Mouse (Mus musculus) neural tube, embryonic 12.5 days (tissue): ENCODE measurements at regions not wholly inside any gene's neighbourhood (a gene's known extent, or its start where the extent isn't known, plus 50 kb on each side); places are given as distances from the start of the nearest gene placed in this dataset.

Experiments
- ATAC-seq: fragments of 200-750 bp; cut with Nextera tagmentation; 2 replicates; pipeline ENCODE4 v1.8.0; 2017; ENCODE audit warnings: low read depth, mild to moderate bottlenecking, moderate TSS enrichment, moderate library complexity; ENCODE audit not compliant: low FRiP score
- H3K27ac ChIP-seq: fragments of 300-500 bp; sonication (generic); 2 replicates; pipeline ENCODE4 v1.5.1; 2016
- H3K27me3 ChIP-seq: fragments of 300-500 bp; sonication (generic); replicated peaks from 2 replicates; pipeline ENCODE4 v1.6.1; 2016; ENCODE audit warnings: mild to moderate bottlenecking
- H3K36me3 ChIP-seq: fragments of 300-500 bp; sonication (generic); 2 replicates; pipeline ENCODE4 v1.6.1; 2016; ENCODE audit warnings: mild to moderate bottlenecking
- H3K4me1 ChIP-seq: fragments of 300-500 bp; sonication (generic); 2 replicates; pipeline ENCODE4 v1.6.1; 2016
- H3K4me2 ChIP-seq: fragments of 300-500 bp; sonication (generic); replicated peaks from 2 replicates; pipeline ENCODE4 v1.6.1; 2016; ENCODE audit warnings: mild to moderate bottlenecking
- H3K4me3 ChIP-seq: fragments of 300-500 bp; sonication (generic); 2 replicates; pipeline ENCODE4 v1.5.1; 2016
- H3K9ac ChIP-seq: fragments of 300-500 bp; sonication (generic); 2 replicates; pipeline ENCODE4 v1.6.1; 2016; ENCODE audit warnings: mild to moderate bottlenecking
- H3K9me3 ChIP-seq: fragments of 300-500 bp; sonication (generic); 2 replicates; pipeline ENCODE4 v1.6.1; 2016; ENCODE audit warnings: mild to moderate bottlenecking
- WGBS: fragments of 180-500 bp; shearing (Covaris S2); methylation state at CpG from one replicate; pipeline ENCODE4 v1.1.7; 2016; 5-methylcytosine and 5-hydroxymethylcytosine counted together

DNA sequence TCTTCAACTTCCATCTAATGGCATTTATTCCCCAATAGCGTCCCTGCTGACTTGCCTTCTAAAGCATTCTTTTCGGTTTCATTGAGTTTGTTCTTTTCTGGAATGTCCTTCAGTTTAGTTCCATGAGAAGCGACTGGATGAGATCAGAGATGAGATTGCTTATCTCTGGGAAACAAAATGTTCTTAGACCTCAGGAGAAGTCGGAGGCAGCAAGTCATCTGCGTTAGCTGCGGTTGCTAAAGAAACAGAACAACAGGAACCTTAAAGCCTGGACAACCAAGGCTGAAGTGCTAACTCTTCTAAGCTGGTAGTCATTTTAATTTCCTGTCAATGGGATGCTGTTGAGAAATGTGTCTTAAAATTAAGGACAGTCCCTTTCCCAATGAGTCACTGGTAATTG is 365.3 kb downstream of the Pbx1 start:
- peaks cover 8% of the 10 kb centered on the region for H3K4me1 ChIP-seq
- H3K27ac ChIP-seq, result no peak overlapping the region
- no peaks in the 10 kb centered on the region for H3K27me3 ChIP-seq
- no peaks in the 10 kb centered on the region for H3K9me3 ChIP-seq
- no peaks in the 10 kb centered on the region for H3K36me3 ChIP-seq
- 76% methylated on average over 6 of the region's 6 CpGs for WGBS
- H3K4me3 ChIP-seq, result no peak overlapping the region
- H3K4me2 ChIP-seq, result no peak overlapping the region
- ATAC-seq, result no peak
- H3K9ac ChIP-seq, result no peak overlapping the region

DNA sequence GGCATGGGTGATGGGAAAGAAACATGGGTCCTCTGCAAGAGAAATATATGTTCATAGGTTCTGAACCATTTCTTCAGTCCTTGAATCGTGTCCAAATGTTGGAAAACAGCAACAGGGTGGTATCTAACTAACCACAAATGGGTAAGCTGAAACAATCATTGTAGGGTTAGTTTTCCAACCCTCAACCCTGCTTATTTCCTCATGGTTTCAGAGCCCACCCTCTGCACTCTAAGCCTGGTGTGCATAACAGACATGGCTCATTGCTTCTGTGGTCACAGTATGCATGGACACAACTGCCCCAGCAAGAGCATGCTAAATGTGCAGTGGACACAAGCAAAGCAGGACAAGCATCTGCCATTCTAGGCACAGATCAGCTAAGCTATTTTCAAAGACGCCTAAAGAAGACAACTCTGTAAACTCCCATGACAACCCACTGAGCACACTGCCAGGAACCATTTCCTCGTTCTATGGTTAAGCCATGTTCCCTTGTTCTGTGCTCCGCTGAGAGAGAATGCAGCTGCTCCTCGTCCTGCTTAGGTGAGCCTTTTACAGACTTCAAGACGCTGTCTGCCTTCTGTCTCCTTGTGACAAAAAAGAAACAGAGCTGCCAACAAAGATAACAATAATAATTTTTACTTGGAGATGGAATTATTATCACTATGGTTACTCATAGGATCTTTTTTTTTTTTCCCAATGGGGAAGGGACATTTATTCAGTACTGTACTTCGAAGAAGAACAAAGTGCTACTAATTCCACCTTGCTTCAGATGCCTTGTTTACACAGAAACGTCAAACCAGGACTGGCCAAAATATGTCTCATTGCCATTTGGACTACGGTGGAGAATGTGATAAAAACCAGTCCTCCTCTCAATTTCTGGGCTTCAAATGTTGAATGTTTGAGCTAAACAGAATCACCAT is 363.8 kb downstream of the Pbx1 start:
- H3K27me3 ChIP-seq, result no peaks in the 10 kb centered on the region
- ATAC-seq, result no peak
- H3K36me3 ChIP-seq, result no peaks in the 10 kb centered on the region
- no peak overlapping the region for H3K4me3 ChIP-seq
- no peak overlapping the region for H3K9ac ChIP-seq
- WGBS, result 83% methylated on average over 9 of the region's 9 CpGs
- no peaks in the 10 kb centered on the region for H3K9me3 ChIP-seq
- no peak overlapping the region for H3K4me2 ChIP-seq
- H3K4me1 ChIP-seq, result peaks cover 13% of the 10 kb centered on the region
- H3K27ac ChIP-seq, result no peak overlapping the region

DNA sequence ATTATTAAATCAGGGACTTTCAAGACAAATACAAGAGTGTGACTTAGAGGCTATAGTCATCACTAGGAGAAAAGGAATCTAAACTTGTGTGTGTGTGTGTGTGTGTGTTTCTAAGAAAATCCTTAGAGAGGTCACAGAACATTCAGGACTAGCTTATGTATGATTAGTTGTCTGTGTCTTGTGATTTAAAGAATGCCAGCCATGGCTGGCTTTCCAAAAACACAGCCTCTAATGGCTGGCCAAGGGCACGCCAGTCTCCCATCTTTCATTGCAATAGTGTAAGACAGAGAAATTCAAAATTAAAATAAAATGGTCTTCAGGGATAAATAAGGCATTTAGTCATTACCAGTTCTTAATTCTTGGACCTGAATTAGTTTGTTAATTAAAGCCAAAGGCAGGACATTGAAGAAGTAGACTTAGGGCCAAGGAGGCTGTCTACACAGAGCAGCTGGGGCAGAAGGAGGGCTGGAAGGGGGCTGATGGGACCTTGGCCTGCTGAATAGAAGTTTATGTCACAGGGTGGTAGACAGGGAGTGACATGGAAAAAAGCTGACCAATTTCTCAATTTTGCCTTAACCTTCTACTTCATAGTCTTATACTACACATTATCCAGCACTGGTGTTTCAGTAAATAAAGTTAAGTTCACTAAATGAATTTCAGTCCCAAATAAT is 363.0 kb downstream of the Pbx1 start:
- 92% methylated on average over 1 of the region's 1 CpGs for WGBS
- H3K27me3 ChIP-seq, result no peaks in the 10 kb centered on the region
- peaks cover 13% of the 10 kb centered on the region for H3K4me1 ChIP-seq
- ATAC-seq, result no peak
- no peak overlapping the region for H3K27ac ChIP-seq
- H3K4me2 ChIP-seq, result no peak overlapping the region
- no peaks in the 10 kb centered on the region for H3K9me3 ChIP-seq
- H3K9ac ChIP-seq, result no peak overlapping the region
- no peak overlapping the region for H3K4me3 ChIP-seq
- no peaks in the 10 kb centered on the region for H3K36me3 ChIP-seq
